Comparison of ENCODE assay signal across 19 mouse cellular contexts in the genomic region with DNA sequence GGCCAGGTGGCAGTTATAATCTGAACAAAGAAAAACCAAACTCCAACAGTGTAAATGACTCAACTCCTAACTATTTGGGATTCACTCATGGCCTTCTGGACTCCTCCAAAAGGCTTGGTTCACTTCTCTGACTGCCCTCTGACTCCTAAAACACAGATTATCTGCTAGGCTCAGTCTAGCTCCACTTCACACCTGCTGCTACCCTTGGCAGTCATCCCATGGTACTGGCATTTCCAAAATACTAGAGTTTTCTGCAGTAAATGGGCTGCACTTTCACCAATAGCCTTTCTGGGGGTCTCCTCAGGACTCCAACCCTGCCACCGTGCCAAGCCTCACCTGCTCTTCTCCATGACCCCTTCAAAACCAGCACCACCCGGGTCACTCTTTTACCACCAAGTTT.
"Had no signal": no experiment of that assay in that cellular context is flagged by ENCODE, and none has a peak within 500 bp of the region (broad histone marks: within the 10 kb centered on the region; RNA-seq: fewer than 3 reads in every experiment).

No protein-coding gene starts in this region.

- DNase-seq: lung, adult 2 months; lung, postnatal 14 days; lung, postnatal 36 days; retina, postnatal 1 day; right cerebral cortex, adult 18-20 months; right cerebral cortex, postnatal 25 days; right cerebral cortex, postnatal 4 days; spleen, adult 18-20 months; thymus, adult 18-20 months; thymus, postnatal 14 days; thymus, postnatal 36 days had no signal

- H3K4me3 ChIP-seq: lung, embryonic 15.5 days; megakaryocyte, embryonic 14.5 days; midbrain, embryonic 13.5 days; midbrain, embryonic 15.5 days; neural tube, embryonic 13.5 days; neural tube, embryonic 15.5 days had no signal

- H3K4me2 ChIP-seq: lung, embryonic 15.5 days; midbrain, embryonic 11.5 days; midbrain, embryonic 13.5 days; midbrain, embryonic 15.5 days; neural tube, embryonic 13.5 days; neural tube, embryonic 15.5 days had no signal

- ATAC-seq: lung, postnatal 0 days; midbrain, embryonic 13.5 days; midbrain, embryonic 15.5 days had no signal

- H3K27me3 ChIP-seq: lung, embryonic 15.5 days; megakaryocyte, embryonic 14.5 days; midbrain, embryonic 15.5 days; neural tube, embryonic 13.5 days; neural tube, embryonic 15.5 days had no signal

- H3K36me3 ChIP-seq: lung, embryonic 15.5 days; midbrain, embryonic 13.5 days; midbrain, embryonic 15.5 days; neural tube, embryonic 13.5 days; neural tube, embryonic 15.5 days had no signal
